Mouse (Mus musculus): ENCODE data around the gene Poc5. TPM values are rescaled to one million over a fixed set of nuclear protein-coding genes. Genes with fewer than 3 reads are reported as not detected.

Gene Poc5
- polyA plus RNA-seq, 1 experiment from 2014 or later, result 10.0 TPM

DNA sequence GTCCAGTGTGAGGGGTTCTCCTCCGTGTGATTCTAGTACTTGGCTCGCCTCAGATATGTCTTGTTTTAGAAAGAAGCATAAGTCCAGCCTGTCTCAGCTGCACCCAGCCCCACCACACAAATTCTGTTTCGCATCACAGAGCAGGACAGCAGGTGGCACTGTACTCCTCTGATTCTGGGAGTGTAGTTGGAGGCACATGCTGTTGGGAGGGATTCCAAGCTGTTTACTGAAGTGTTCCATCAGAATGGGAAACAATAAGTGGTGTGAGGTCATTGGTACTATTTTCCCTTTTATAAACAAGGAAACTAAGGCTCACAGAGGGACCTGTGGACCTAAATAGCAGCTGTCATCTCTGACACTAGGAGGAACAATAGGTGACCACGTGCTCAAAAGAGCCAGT, 18.9 kb downstream of the Poc5 start:
- 52% methylated on average over 4 of the region's 4 CpGs for WGBS
- ATAC-seq (replicated peaks; ENCODE audit: insufficient number of reproducible peaks, insufficient read depth, low FRiP score, low read depth), result no peak
- Histone ChIP-seq H3K4me3 (no peak overlapping the region), H3K36me3 (peaks cover 66% of the 10 kb centered on the region), H3K9me3 (replicated peaks) (no peaks in the 10 kb centered on the region), H3K9ac (no peak overlapping the region), H3K4me1 (replicated peaks) (no peaks in the 10 kb centered on the region), H3K4me2 (no peak overlapping the region), H3K27ac (no peak overlapping the region), H3K27me3 (no peaks in the 10 kb centered on the region)

DNA sequence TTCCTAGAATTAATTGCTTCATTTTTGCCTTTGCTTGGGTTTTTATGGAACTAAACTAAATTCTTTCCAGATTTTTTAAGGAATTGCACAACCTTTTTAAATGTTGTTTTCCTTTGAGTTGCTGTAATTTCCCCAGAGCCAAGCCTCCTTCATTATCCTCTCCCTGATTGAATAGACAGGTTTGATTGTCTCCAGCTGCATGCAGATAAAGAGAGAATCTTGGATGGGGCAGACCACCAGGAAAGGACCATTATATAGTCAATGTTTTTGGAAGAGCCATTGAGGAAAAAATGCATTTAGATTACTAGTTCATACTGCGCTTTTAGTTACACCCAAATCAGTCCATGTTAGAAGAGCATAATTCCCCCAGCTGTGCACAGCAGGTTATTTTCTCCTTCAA, 20.7 kb downstream of the Poc5 start:
- Histone ChIP-seq H3K27ac (no peak overlapping the region), H3K36me3 (peaks cover 55% of the 10 kb centered on the region), H3K9me3 (replicated peaks) (no peaks in the 10 kb centered on the region), H3K9ac (no peak overlapping the region), H3K4me3 (no peak overlapping the region), H3K4me2 (no peak overlapping the region), H3K27me3 (no peaks in the 10 kb centered on the region), H3K4me1 (replicated peaks) (no peaks in the 10 kb centered on the region)
- ATAC-seq (replicated peaks; ENCODE audit: insufficient number of reproducible peaks, insufficient read depth, low FRiP score, low read depth), result no peak
- WGBS, result 92% methylated on average over 1 of the region's 1 CpGs

DNA sequence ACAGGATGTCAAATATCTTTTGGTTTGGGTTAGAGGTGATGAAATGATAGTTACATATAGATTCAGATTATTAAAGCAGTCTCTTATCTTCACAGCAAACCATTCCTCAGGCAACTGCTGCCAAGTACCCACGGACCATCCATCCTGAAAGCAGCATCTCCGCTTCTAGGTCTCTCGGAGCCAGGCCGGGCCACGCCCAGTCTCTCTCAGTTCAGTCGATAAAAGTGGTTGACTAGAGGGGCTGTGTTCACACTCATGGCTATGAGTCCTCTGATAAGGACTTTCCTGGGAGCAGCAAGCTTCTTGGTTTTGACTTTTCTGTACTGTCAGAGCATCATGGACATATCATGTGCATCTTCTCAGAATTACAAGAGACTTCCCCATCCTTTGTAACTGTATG, 26.3 kb downstream of the Poc5 start:
- no peaks in the 10 kb centered on the region for H3K9me3 ChIP-seq (replicated peaks)
- no peak overlapping the region for H3K4me3 ChIP-seq
- H3K27ac ChIP-seq, result no peak overlapping the region
- 74% methylated on average over 6 of the region's 6 CpGs for WGBS
- H3K4me1 ChIP-seq (replicated peaks), result no peaks in the 10 kb centered on the region
- no peaks in the 10 kb centered on the region for H3K27me3 ChIP-seq
- H3K9ac ChIP-seq, result no peak overlapping the region
- no peak for ATAC-seq (replicated peaks; ENCODE audit: insufficient number of reproducible peaks, insufficient read depth, low FRiP score, low read depth)
- peaks cover 55% of the 10 kb centered on the region for H3K36me3 ChIP-seq
- H3K4me2 ChIP-seq, result no peak overlapping the region

DNA sequence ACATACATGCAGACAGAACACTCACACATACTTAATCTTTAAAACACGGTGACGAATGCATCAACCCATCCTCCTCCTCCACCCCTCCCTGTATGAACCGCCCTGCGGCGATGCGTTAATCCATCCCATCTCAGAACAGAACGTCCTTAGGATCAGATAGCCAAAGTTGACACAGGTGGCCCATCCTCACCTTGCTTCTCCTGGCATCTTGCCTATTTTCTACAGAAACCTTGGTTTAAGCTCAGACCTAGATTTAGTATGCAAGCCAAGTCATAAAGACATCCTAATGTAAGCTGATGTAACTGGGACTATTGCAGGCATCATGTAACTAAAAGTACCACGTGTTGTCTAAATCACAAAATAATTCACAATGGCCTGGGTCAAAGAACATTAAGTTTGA, 28.3 kb downstream of the Poc5 start:
- Histone ChIP-seq H3K36me3 (peaks cover 41% of the 10 kb centered on the region), H3K27me3 (no peaks in the 10 kb centered on the region), H3K9ac (no peak overlapping the region), H3K4me3 (no peak overlapping the region), H3K4me1 (replicated peaks) (no peaks in the 10 kb centered on the region), H3K9me3 (replicated peaks) (no peaks in the 10 kb centered on the region), H3K4me2 (no peak overlapping the region), H3K27ac (no peak overlapping the region)
- WGBS, result 93% methylated on average over 8 of the region's 8 CpGs
- ATAC-seq (replicated peaks; ENCODE audit: insufficient number of reproducible peaks, insufficient read depth, low FRiP score, low read depth), result no peak

DNA sequence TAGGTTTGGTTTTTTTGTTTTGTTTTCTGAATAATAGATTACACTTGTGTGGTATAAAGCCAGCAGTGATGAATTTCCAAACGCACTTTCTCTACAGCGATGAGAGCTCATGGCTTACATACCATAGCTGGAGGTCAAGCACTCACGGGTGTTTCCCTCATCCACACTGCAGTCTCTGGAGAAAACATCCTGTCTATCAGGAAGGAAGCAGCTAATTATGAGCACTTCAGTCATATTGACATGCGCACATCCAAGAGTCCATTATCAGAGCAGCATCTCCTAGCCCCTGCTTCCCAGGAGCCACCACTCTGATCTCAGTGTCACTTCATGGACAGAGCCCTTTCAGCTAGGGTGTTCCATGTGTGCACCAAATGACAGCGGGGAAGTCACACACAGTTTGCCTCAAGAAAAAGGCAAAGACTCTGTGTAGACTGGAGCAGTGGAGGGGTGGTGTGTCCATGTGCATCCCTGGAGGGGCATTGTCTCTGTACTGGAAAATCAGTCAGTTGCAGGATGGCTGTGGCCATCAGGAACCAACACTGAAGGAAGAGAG, 29.2 kb downstream of the Poc5 start:
- Histone ChIP-seq H3K4me2 (no peak overlapping the region), H3K9me3 (replicated peaks) (no peaks in the 10 kb centered on the region), H3K4me3 (no peak overlapping the region), H3K9ac (no peak overlapping the region), H3K36me3 (peaks cover 40% of the 10 kb centered on the region), H3K27ac (0 out of 2 replicates have a peak overlapping the region, but pooled peaks have one; percentile 12), H3K4me1 (replicated peaks) (no peaks in the 10 kb centered on the region), H3K27me3 (no peaks in the 10 kb centered on the region)
- WGBS, result 71% methylated on average over 5 of the region's 5 CpGs
- no peak for ATAC-seq (replicated peaks; ENCODE audit: insufficient number of reproducible peaks, insufficient read depth, low FRiP score, low read depth)

DNA sequence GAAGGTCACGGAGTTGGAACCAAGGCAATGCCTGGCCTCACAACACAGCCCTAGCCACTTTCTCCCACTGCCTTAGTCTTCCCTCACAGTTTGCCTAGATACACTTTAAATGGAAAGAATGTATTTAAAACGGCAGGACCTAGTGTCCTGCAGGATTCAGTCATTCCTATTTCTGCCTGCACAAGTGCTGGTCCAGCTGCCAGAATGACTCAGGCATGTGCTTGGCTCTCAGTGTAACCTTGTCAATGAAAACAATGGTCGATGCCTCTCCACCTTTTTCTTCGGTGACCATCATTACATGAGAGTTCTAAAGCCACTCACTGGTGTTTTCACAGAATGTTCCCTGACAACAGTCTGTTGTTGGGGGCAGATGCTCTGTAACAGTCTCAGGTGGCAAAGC, 30.4 kb downstream of the Poc5 start:
- no peak for ATAC-seq (replicated peaks; ENCODE audit: insufficient number of reproducible peaks, insufficient read depth, low FRiP score, low read depth)
- no peak overlapping the region for H3K4me3 ChIP-seq
- no peaks in the 10 kb centered on the region for H3K9me3 ChIP-seq (replicated peaks)
- H3K27me3 ChIP-seq, result no peaks in the 10 kb centered on the region
- H3K4me2 ChIP-seq, result no peak overlapping the region
- H3K9ac ChIP-seq, result no peak overlapping the region
- H3K36me3 ChIP-seq, result peaks cover 37% of the 10 kb centered on the region
- H3K27ac ChIP-seq, result no peak overlapping the region
- H3K4me1 ChIP-seq (replicated peaks), result no peaks in the 10 kb centered on the region
- 69% methylated on average over 4 of the region's 4 CpGs for WGBS

DNA sequence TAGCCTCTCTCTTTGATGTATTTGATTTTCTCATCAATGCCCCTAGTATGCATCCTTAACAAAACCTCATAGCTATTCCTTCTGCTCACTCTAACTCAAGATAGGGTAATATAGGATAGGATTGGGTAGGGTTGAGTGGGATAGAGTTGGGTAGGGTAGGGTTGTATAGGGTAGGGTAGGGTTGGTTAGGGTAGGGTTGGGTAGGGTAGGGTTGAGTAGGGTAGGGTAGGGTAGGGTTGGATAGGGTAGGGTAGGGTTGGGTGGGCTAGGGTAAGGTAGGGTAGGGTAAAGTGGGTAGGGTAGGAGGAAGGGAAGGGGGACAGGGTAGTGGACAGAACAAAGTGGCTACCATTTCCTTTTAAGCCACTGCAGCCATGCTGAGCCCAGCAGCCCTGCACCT, 33.1 kb downstream of the Poc5 start:
- Histone ChIP-seq H3K36me3 (peaks cover 13% of the 10 kb centered on the region; the same call in 1 of the 2 replicates), H3K4me2 (no peak overlapping the region), H3K9me3 (replicated peaks) (no peaks in the 10 kb centered on the region), H3K27ac (no peak overlapping the region), H3K4me3 (no peak overlapping the region), H3K27me3 (no peaks in the 10 kb centered on the region), H3K9ac (no peak overlapping the region), H3K4me1 (replicated peaks) (no peaks in the 10 kb centered on the region)
- no peak for ATAC-seq (replicated peaks; ENCODE audit: insufficient number of reproducible peaks, insufficient read depth, low FRiP score, low read depth)

DNA sequence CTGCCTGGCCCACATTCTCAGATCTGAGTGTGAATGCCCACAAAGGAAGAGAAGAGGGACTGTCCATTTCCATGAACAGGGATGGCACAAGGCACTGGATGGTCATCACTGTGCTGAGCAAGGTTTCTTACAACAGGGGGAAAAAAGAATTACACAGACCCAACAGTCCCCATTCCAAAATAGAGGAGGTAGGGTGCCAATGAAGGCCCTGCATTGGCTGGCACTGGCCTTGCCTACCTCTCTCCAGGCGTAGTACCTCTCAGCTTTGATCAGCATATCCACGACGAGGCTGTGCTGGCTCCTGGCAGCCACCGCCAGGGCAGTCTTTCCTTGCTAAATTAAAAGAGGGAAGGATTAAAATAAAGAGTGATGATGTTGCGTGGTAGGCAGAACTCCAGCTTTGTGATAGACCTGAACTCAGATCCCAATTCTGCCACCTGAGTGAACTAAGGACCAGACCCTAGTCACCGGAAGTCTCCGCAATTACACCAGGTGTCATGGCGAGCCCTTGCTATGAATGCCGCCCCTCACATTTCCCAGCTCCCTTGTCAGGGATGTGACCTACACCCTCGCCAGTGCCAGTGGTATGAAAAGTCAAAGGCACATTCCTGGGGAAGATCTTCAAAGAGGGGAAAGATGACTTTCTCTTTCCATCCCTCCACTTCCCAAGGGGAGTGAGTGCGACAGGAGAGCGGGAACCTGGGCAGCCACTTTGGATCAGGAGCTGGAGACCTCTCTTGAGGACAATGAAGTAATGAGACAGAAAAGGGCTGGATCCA, 36.6 kb downstream of the Poc5 start:
- Histone ChIP-seq H3K4me1 (replicated peaks) (0 out of 2 replicates have a peak, but pooled peaks cover 2% of the 10 kb centered on the region), H3K27me3 (no peaks in the 10 kb centered on the region), H3K9me3 (replicated peaks) (no peaks in the 10 kb centered on the region), H3K4me2 (no peak overlapping the region), H3K27ac (no peak overlapping the region), H3K9ac (no peak overlapping the region), H3K4me3 (no peak overlapping the region), H3K36me3 (no peaks in the 10 kb centered on the region)
- WGBS, result 87% methylated on average over 12 of the region's 12 CpGs
- no peak for ATAC-seq (replicated peaks; ENCODE audit: insufficient number of reproducible peaks, insufficient read depth, low FRiP score, low read depth)

DNA sequence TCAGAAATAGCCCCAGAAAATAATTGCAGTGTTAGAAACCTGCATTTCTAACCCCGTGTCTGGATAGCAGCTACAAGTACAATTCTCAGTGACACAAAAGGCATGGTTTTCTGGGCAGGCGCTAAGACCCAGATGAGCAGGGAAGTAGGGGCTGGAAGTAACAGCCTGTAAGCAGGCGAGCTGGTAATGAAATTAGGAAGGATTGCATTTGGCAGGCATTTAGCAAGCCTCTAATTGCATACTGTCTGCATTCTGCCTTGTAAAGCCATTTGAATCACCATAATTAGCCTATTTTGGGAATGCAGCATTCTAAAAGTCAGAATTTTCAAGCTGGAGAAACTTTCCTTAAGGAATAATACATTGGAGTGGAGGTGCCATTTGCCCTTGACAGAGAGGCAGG, 38.0 kb downstream of the Poc5 start:
- Histone ChIP-seq H3K9me3 (replicated peaks) (no peaks in the 10 kb centered on the region), H3K4me1 (replicated peaks) (0 out of 2 replicates have a peak, but pooled peaks cover 2% of the 10 kb centered on the region), H3K36me3 (no peaks in the 10 kb centered on the region), H3K4me3 (no peak overlapping the region), H3K9ac (no peak overlapping the region), H3K4me2 (no peak overlapping the region), H3K27me3 (no peaks in the 10 kb centered on the region), H3K27ac (no peak overlapping the region)
- WGBS, result 66% methylated on average over 3 of the region's 3 CpGs
- no peak for ATAC-seq (replicated peaks; ENCODE audit: insufficient number of reproducible peaks, insufficient read depth, low FRiP score, low read depth)

DNA sequence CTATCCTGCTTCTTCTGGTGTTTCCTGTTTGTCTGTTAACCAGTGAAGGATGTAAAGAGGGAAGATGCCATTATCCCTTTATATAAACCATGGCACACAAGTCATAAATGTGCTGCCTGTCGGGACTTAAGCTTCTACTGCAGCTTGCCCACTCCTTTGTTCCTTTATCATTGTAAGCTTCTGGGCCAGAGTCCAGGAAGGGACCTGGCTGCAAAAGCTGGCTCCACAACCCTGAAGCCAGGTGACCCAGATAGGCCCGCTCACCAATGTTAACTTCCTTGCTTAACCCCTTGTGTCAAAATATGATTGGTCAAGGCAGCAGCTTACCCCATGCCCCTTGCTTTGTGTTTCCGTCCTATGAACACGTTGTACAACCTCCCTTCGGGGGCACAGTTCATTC, 40.4 kb downstream of the Poc5 start:
- no peak for ATAC-seq (replicated peaks; ENCODE audit: insufficient number of reproducible peaks, insufficient read depth, low FRiP score, low read depth)
- WGBS, result 59% methylated on average over 5 of the region's 5 CpGs
- peaks cover 11% of the 10 kb centered on the region for H3K4me1 ChIP-seq (replicated peaks)

DNA sequence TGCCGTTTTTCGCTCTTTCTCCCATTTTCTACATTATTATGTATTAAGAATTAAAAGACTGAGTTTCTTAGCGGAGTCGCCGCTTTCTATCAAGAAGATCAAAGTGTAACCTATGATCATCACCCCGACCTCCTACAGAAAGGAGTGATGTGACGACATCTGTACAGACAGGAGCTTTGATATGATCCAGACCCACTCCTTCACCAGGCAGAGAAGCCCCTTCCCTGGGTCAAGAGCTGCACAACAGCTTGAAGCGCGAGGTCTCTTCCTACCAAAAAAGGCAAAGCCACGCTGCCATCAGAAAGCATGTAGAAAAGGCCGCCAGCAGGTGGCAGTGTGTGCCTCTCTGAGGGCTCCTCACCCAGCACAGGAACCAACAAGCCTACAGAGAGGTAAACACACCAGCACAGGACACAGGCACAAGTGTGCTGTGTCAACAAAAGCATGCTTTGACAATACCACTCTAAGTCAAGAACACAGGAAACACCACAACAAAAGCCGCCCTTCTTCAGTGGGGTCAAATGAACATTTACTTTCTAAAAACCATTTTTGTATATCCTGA, 43.6 kb downstream of the Poc5 start:
- H3K9me3 ChIP-seq (replicated peaks), result no peaks in the 10 kb centered on the region
- H3K4me1 ChIP-seq (replicated peaks), result peaks cover 41% of the 10 kb centered on the region
- H3K4me3 ChIP-seq, result 0 out of 2 replicates have a peak overlapping the region, but pooled peaks have one; percentile 15
- WGBS, result 20% methylated on average over 12 of the region's 12 CpGs
- no peak overlapping the region for H3K9ac ChIP-seq
- peak; percentile 41; the same call in 1 of the 2 replicates for ATAC-seq (replicated peaks; ENCODE audit: insufficient number of reproducible peaks, insufficient read depth, low FRiP score, low read depth)
- no peaks in the 10 kb centered on the region for H3K27me3 ChIP-seq
- H3K27ac ChIP-seq, result no peak overlapping the region
- no peaks in the 10 kb centered on the region for H3K36me3 ChIP-seq
- H3K4me2 ChIP-seq, result peak overlapping the region; percentile 55

More for the DNA sequence above, 40.4 kb downstream of the Poc5 start:
- Histone ChIP-seq H3K9me3 (replicated peaks) (no peaks in the 10 kb centered on the region), H3K9ac (no peak overlapping the region), H3K4me3 (no peak overlapping the region), H3K27ac (no peak overlapping the region), H3K36me3 (no peaks in the 10 kb centered on the region), H3K4me2 (no peak overlapping the region), H3K27me3 (no peaks in the 10 kb centered on the region)

All from heart, embryonic 15.5 days (tissue).